Mouse (Mus musculus): ENCODE measurements at regions not wholly inside any gene's neighbourhood (a gene's known extent, or its start where the extent isn't known, plus 50 kb on each side); places are given as distances from the start of the nearest gene placed in this dataset.

DNA sequence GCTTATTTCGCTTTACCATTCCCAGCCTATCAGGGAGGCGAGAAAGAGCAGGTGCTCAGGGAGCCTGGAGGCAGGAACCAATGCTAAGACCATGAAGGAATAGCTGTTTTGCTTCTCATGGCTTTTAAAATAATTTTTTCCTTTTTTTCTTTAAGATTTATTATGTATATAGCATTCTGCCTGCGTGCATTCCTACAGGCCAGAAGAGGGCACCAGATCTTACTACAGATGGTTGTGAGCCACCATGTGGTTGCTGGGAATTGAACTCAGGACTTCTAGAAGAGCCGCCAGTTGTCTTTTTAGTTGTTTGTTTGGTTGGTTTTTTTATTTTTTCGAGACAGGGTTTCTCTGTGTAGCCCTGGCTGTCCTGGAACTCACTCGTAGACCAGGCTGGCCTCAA, 113.6 kb upstream of the Armc2 start:
- DNase-seq (ENCODE audit: low read depth, low spot score) = no peak

DNA sequence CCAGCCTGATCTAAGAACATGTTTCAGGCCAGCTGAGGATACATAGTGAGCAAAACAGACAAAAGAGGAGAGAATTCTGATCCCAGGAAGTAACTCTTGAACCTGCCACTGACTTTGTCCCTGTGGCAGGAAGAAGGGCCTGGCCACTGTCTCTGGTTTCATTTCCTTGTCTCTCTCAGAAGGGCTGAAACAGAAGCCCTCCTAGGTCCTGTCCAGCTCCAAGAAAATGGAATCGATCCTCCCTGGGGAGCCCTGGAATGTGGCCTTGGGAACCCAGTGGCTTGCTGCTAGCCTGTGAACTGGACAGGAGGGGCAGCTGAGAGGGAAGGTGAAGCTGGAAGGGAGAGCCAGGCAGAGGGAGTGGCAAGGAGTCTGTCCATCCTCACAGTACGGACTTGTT, 113.1 kb upstream of the Armc2 start:
- peak; percentile 37 for DNase-seq (ENCODE audit: low read depth, low spot score)

DNA sequence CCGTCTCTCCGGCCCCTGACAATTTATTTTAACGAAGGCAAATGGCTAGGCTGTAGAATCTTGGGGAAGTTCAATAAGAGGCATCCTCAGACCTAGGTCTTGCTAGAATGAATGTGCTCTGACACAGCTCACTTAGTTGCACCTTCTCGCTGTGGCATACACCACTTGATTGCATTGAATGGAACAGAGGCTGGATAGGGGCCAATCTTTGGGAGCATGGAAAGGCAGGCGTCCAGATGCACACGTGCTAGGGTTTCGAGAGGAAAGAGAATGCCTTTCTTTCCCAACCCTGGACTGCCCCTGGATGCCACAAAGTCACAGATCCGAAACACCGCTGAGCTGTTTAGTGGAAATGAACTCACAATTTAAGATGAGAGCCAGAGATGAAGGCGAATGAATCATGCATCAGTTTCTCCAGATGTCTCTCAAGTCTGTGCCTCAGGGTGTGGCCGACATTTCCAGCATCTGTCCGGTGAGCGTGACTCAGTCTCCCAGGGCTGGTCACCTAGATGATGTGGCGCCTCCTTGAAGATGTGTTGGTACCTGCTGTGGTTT, 109.7 kb upstream of the Armc2 start:
- no peak for DNase-seq (ENCODE audit: low read depth, low spot score)

GRCm38 (mm10) chr10:42126816-42127215, 108.6 kb upstream of the Armc2 start:
- no peak for DNase-seq (ENCODE audit: low read depth, low spot score)

DNA sequence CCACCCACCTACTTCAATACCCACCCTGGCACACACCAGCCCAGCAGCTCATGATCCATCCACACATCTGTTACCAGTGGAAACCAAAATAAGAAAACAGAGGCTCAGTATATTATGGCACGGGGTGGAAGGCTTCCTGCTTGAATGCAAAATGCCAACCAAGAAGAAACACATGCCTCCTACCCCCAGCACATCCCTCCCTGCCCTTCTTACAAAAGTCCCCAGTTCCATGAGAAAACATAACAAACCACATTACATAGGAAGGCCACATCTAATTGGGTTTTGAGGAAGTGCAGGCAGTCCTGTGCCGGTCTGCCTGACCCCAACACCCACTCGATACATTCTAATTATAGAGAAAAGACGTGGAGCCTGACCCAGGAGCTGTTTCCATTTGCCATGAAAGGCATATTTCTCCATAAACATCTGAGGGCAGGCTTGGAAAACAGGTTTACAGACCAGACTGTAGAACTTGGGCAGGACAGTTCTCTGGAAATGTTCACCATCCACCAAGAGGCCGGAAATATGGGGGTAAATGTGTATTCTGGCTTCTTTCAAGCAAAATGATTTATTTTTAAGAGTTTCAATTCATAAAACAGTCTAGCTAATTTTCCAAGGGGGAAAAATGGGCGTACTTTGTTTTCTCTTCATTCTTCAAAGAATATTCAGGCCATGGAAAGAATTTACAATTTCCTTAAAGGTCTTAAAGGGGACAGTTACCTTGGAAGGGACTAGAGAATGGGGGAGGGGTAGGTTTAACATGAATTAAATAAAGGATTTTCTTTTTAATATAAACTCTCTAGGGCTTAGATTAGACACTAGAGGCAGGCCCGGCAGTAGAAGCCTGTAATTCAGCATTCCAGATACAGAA, 104.8 kb upstream of the Armc2 start:
- DNase-seq (ENCODE audit: low read depth, low spot score) = no peak

DNA sequence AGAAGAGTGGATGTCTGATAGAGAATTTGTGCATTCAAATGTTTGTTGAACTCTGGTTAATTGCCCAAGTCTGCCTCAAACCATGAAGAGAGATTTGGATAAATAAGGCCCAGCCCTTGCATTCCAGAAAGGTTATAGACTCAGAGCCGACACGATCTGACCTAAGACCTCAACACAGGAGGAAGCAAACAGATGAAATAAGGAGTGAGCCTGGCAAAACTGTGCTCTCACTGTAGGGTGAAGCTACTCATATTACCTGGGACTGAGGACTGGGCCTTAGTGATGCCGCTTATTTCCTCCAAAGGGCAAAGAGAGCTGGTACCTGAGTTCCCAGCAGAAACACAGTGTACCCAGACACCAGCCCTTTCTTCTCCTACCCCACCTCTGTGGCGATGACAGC, 103.7 kb upstream of the Armc2 start:
- DNase-seq (ENCODE audit: low read depth, low spot score) = no peak

DNA sequence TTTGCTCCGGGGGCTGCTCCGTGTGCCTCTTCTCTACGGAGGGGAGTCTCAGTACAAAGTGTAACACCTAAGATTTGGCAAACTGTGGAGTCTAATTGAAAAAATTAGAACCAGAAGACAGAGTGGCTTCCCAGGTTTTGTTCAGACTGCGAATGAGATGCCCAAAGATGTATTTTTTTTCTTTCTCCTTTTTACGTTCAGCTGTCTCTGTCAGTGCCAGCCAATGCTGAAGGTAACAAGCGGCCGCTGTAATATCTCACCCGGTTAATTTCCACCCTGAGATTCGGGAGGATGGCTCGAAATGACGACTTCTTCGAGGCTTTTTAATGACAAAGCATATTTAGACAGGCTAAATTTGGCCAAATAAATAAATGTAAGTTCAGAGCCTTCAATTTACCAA, 101.1 kb upstream of the Armc2 start:
- DNase-seq (ENCODE audit: low read depth, low spot score) = no peak

- no peak for DNase-seq (ENCODE audit: low read depth, low spot score)
Measured at GRCm38 (mm10) chr10:42118361-42119188, 100.3 kb upstream of the Armc2 start.

GRCm38 (mm10) chr10:42117523-42117922, 99.3 kb upstream of the Armc2 start:
- no peak for DNase-seq (ENCODE audit: low read depth, low spot score)

DNA sequence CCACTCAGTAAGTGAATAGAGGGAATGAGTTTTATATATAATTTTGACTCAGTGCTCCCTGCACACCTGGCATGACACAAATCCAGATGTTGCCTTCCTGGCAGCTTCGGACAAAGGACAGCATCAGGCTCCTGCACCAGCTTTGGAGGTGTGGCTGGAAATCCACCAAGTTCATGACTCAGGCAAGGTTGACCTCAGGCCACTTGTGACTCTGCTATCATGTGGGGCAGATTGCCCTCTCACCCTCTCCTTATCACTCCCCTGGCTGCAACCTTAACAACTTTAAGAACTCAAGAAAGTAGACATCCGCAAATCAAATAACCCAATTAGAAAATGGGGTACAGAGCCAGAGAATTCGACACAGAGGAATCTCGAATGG, 97.7 kb upstream of the Armc2 start:
- DNase-seq (ENCODE audit: low read depth, low spot score) = no peak

DNA sequence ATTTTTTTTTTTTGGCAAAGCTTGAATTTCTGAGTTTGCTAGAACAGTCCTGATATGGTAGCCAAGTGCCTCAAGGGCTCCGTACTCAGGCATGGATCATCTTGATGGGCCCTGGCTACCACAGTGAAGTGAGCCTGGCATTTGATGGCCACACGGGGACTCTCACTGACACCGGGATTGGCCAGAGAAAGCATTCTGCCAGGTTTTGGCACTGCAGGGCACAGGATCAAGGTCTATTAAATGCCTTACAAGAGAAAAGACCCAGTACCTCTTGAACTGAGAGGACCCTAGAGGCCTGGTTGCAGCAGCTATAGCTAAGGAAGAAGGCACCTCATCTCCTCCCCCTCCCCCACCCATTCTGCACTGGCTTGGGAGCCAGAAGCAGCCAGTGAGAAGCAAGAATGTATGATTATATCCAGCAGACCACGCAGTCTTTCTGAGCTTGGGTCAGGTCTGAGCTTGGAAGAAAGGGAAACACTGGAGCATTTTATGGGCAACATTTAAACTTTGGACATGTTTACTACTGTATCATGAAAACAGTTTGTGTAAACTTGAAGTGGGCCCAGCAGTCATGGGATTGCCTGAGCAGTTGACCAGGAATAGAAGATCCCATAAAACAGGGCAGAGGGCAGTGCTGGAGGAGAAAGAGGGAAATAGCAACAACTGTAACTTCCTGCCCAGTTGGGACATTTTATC, 97.1 kb upstream of the Armc2 start:
- DNase-seq (ENCODE audit: low read depth, low spot score) = no peak

DNA sequence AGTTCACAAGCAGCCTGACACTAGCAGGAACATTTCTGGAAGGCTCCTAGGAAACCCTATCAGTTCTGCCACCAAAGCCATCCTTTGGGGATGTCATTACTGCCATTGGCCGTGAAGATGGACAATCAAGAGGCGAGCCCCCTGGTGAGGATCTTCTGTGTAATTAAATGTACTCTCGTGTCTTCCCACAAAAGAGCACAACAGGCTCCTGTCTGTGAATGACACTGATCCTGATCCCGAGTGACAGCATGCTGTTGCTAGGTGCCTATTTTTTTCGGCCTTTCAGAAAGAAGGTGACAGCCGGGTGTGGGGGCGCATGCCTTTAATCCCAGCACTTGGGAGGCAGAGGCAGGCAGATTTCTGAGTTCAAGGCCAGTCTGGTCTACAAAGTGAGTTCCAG, 92.5 kb upstream of the Armc2 start:
- no peak for DNase-seq (ENCODE audit: low read depth, low spot score)

DNA sequence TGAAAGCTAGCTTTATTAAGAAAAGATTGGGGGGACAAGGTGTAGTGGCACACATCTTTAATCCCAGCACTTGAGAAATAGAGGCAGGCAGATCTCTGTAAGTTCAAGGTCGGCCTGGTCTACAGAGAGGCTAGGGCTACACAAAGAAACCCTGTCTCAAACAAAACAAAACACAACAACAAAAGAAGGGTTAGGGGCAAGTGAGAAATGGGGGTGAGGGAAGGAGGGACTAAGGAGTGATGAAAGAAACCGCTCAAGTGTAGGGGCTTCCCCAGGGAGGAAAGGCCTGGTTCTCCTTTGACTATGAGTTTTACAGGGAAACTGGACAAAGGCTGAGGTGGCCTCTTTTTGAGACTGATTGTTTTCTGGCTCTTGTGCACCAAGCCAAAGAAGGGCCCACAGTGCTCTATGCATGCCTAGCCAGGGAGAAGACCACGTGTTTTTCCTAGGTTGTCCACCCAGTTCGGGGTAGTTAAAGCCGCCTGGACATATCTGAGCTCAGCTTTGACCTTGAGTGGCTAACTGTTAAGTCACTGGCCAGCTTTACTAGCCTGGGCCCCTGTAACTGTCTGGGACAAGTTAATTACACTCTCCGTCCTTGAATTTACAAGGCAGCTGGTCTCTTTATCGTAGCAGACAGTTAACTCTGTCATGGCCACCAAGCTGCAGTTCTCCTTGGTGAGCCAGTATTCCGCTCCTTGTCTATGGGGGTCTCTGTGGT, 90.2 kb upstream of the Armc2 start:
- DNase-seq (ENCODE audit: low read depth, low spot score) = no peak

DNA sequence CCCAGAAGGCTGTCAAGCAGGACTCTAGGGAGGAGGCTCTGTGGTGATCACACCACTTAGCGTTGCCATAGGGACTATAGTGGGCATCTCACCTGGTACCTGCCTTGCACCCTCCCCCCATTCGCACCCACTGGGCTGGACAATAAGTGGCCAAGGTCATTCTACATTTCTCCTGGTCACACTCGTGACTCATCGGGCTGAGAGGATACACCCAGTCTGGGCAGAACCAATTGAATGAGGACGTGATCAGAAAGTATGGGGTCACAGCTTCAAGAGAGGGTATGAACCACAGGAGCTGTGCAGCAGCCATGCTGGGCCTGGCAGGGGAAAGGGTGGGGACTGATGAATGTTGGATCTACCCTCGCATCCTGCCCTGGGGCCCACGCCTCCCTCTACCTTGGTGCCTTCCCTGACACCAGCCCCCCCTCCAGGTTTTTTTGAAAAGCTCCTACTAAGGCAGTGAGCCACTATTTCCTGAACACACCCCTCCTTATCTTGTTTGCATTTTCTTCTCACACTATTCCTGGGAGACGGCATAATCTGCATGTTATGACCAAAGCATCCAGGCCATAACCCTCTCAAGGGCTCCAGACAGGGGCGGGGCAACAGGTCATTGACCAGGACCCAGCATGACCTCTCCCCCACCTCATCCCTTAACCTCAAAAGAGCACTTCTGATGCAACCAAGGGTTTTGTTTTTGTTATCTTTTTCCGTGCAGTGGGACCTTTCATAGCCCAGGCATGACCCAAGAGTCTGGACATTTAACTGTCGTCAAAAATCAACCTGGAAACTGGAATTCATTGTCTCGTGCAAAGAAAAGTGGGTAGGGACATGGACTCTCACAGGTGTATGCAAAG, 89.4 kb upstream of the Armc2 start:
- no peak for DNase-seq (ENCODE audit: low read depth, low spot score)

GRCm38 (mm10) chr10:42106611-42107010, 88.4 kb upstream of the Armc2 start:
- DNase-seq (ENCODE audit: low read depth, low spot score) = no peak

DNA sequence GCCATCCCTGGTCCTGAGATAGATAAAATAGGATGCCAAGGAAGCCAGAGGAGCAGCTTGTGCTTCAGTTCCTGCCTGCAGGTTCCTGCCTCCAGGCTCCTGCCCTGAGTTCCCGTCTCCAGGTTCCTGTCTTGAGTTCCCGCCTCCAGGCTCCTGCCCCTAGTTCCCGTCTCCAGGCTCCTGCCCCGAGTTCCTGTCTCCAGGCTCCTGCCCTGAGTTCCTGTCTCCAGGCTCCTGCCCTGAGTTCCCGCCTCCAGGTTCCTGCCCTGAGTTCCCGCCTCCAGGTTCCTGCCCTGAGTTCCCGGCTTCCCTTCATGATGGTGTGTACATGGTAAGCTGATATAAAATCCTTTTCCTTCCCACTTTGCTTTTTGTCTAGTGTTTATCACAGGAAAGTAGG, 86.8 kb upstream of the Armc2 start:
- no peak for DNase-seq (ENCODE audit: low read depth, low spot score)

DNA sequence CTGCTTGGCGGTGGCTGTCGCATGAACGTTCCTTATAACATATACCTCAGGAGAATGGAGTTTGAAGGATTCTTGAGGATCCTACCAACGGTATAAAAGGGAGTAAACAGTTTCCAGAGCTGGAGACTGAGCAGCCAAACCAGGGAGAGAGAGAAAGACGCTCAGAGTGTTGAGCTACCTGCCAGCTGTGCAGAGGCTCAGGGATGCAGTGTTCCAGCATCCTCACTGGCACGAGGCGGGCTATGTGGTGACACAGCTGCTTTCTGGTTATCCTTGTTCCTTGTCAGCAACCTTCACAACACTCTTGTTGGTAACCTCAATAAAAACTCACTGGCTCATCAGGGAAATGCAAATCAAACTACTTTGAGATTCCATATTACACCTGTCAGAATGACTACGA, 84.1 kb upstream of the Armc2 start:
- no peak for DNase-seq (ENCODE audit: low read depth, low spot score)

- DNase-seq (ENCODE audit: low read depth, low spot score) = no peak
Measured at GRCm38 (mm10) chr10:42101096-42101495, 82.9 kb upstream of the Armc2 start.

DNA sequence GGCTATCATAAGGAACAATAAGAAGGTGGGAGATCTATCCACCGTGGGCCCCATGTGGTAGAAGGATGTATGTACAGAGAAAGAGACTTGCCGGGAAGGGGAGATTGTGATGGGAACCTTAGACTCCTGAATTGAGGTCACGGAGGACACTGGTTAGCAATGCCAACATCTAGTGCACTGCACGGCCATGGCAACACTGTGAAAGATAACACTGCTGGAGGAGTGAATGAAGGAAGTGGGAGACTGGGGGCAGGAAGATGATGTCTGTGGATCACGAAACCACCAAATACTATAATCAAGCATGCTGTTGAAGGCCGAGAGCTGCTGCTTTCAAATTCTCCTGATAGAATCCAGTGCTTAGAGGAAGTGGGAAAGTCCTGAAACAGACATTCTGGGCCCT, 78.7 kb upstream of the Armc2 start:
- no peak for DNase-seq (ENCODE audit: low read depth, low spot score)

DNA sequence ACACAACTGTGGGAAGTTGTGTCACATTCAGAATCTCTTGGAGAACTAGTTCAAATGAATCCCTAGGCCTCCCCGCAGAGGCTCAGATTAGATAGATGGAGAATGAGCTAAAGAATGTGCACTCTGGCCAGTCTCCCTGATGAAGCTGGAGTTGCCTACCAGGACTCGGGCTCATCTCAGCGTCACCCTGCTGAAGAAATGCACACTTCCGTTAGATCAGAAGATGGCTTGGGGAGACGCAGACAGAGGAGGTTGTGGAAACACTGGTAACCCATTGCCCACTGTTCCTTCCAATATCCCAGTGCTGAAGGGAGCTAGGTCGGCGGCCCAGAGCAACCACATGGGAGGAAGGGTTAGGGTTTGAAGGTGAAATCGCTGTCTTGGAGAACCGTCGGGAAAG, 77.7 kb upstream of the Armc2 start:
- DNase-seq (ENCODE audit: low read depth, low spot score) = no peak

All from mesoderm, embryonic 11.5 days (tissue).